Mouse (Mus musculus) granulocyte monocyte progenitor cell, adult 5-6 weeks (primary cell): ENCODE measurements around the gene Gm49322. TPM values are rescaled to one million over a fixed set of nuclear protein-coding genes. Genes with fewer than 3 reads are reported as not detected.
A peak's percentile ranks its signal among the peaks of the same experiment; 100 is the strongest.
"Not testable (repeated sequence)": the region's sequence is repeated elsewhere in the genome, so short reads cannot be mapped to it uniquely, and the experiment has no call there.

Source experiments
- ATAC-seq: replicated peaks from 2 replicates; pipeline ENCODE4 v1.8.0; 2016; ENCODE audit warnings: mild to moderate bottlenecking, moderate TSS enrichment, inconsistent platforms; ENCODE audit not compliant: poor library complexity, severe bottlenecking
- total RNA-seq, 2 experiments: library from RNA; stranded (forward) in 1 of 2; stranded (reverse) in 1 of 2; fragments of 200-712, 200-1000 nt in 1 of 2; fragments of >200 nt in 1 of 2; fragmentation: Nextera tagmentation in 1 of 2; gene quantifications; 2 replicates each; pipeline ENCODE4 v1.2.3; 2014 to 2017

Gene Gm49322
- total RNA-seq (2014; fragmentation: Nextera tagmentation) (3.1 TPM in 1 of 2 replicates, not detected in the other), total RNA-seq (2017) (0.39 TPM in 1 of 2 replicates, not detected in the other)

- not testable (repeated sequence) for ATAC-seq
These were observed at the start of gene Gm49322 for GRCm38 (mm10) chr10:80605721-80606120. Gm49322 (plus strand) TSS chr10:80606021.

- ATAC-seq = no peak; the same call in 1 of the 2 replicates
These were observed 48.4 kb upstream of the Gm49322 start for GRCm38 (mm10) chr10:80557346-80557965.

GRCm38 (mm10) chr10:80559431-80559830, 46.4 kb upstream of the Gm49322 start:
- ATAC-seq = no peak

DNA sequence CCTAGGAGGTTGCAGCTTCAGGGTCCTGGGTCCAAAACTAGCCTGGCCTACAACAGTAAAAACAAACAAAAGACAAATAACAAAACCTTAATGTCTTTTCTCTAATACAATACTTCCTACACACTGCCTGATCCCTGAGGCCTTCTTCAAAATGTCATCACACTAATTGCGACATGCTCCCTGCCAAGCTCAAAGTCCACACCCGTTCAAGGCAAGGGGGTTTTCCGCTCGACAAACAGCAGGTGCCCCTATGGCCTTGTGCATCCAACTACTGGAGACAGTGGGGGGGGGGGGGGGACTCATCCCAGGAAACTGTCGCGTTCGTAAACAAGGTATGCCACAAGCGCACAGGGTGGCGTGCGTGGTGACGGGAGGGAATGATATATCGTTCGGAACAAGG, 45.2 kb upstream of the Gm49322 start:
- ATAC-seq = peak; percentile 57

GRCm38 (mm10) chr10:80561116-80561944, 44.5 kb upstream of the Gm49322 start, which contains the start of gene Rexo1:
Rexo1 (minus strand) TSS chr10:80561560.
- ATAC-seq = peak; percentile 67

DNA sequence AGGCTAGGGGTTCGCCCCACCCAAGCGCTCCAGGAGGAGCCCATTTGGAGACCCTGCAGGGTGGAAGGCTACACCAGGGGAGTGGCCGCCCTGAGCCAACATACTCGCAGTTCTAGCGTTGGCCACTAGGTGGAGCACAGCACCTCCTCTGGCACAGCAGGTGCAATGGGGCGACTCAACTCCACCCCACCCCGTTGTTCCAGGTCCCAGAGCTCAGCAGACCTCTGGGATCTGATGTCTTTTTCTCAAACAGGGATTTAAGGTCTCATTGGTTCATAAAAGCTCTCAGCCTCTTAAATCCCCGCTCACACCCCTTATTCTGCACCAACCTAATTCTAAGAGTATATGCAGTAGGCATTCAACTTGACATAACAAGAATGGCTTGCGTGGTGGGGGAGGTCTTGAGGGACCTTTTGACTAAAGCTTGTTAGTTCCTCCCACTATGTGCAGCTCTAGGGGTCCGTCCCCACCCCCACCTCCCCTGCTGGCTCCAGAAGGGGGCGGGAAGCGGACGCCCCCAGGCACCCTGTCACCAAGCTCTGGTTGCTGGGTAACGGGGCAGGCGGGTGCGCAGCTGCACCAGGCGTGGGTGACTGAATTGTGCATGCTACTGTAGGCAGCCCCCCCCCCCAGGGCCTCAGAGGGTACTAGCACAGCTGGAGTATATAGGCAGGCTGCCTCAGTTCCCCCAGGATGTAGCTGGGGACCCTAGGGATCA, 39.3 kb upstream of the Gm49322 start:
- ATAC-seq = peak; percentile 49

GRCm38 (mm10) chr10:80568876-80569275, 36.9 kb upstream of the Gm49322 start:
- no peak for ATAC-seq

DNA sequence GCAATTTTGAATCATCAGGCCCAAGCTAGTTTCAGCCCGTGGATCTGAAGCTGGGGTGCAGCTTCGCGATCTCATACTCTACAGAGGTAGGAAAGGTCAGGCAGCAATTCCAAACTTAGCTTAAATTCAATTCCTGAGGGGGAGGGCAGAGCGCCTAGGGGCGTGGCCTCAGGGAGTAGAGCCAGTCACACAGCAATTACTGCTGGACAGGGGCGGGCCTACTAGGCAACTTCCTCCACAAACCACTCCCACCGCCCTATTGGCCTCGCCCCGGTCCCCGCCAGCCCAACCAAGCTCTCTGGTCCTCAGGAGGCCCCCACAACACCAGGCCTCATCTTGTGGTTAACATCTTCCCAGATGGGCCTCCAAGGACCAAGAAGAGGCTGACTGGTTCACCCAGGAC, 36.2 kb upstream of the Gm49322 start:
- ATAC-seq = peak; percentile 69

GRCm38 (mm10) chr10:80570419-80570818, 35.4 kb upstream of the Gm49322 start:
- ATAC-seq = no peak

DNA sequence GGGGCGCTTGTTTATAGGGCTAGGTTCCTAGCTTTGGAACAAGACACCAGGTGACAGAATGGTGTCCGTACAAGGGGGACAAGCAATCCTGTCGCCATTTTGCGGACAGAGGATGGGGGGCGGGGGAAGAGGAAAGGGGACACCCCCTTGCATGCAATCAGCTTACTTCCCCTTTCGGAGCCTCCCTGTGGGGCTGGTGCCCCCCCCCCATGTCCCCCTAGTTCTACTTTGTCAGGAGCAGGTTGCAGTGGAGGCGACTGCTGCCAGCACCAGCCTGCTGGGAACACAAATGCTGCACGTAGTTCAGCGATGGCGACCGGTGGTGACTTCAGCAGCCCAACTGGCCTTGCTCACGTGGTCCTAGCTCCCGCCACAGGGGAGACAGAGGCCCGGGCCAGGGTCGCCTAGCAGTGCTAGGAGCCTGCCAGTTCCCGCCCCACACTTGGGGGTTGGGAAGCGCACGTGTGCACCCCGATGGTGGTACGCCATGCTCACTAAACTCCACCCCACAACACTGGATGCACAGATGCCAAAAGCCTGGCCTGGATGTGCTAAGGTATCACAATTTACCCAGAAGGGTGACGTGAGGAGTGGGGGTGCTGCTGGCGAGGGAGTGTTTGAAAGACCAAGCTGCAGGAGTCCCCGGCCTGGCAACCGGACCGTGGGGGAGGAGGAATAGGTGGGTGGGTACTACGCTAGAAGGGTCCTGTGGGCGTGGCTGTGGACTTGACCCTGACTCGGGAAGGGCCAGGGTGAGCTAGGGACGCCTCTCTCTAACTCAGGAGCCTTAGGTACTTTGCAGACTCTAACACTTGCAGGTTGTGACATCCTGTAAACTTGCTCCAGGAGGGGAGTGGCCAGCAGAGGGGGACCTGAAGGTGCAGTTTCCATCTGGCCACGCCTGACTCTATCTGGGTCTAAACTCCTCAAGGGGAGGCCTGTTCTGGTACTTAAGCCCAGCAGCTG, 34.7 kb upstream of the Gm49322 start:
- ATAC-seq = peak; percentile 52

DNA sequence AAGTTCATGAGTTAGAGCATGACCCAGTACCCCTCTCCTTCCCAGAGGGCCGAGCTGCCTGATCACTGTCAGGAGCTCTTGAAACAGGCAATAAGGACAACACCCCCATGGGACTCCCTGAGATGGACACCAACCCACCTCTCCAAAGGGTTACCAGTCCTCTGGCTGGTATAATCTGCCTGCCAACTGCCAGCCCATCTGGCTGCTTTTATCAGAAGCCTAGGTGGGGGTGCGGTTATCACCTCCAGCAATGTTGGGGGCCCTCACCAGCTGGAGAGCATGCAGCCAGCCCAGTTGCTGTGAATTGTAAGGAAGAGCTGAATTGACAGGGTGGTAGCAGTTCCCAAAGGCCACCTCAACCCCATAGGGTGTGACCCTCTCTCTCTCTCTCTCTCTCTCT, 33.3 kb upstream of the Gm49322 start:
- no peak for ATAC-seq

DNA sequence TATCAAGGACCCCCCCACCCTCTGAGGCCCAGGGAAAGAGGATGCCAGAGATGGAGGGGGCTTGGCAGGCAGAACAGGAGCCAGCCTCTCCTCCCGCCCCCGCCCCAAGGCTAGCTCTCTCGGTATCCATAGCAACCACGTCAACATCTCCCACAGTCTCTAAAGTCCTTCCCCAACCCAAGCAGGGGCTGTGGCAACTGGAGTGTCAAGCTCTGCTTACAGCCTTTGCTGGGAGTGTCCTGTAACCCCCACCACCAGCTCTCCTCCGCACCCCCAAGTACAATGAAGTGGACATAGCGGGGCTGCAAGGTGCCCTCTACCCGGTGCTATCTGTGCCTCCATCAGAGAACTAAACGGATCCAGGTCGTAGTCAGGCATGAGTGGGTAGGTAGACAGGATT, 31.9 kb upstream of the Gm49322 start:
- no peak for ATAC-seq

- ATAC-seq = no peak
These were observed 30.9 kb upstream of the Gm49322 start for GRCm38 (mm10) chr10:80574896-80575295.

- no peak for ATAC-seq
These were observed 29.9 kb upstream of the Gm49322 start for GRCm38 (mm10) chr10:80575925-80576324.

DNA sequence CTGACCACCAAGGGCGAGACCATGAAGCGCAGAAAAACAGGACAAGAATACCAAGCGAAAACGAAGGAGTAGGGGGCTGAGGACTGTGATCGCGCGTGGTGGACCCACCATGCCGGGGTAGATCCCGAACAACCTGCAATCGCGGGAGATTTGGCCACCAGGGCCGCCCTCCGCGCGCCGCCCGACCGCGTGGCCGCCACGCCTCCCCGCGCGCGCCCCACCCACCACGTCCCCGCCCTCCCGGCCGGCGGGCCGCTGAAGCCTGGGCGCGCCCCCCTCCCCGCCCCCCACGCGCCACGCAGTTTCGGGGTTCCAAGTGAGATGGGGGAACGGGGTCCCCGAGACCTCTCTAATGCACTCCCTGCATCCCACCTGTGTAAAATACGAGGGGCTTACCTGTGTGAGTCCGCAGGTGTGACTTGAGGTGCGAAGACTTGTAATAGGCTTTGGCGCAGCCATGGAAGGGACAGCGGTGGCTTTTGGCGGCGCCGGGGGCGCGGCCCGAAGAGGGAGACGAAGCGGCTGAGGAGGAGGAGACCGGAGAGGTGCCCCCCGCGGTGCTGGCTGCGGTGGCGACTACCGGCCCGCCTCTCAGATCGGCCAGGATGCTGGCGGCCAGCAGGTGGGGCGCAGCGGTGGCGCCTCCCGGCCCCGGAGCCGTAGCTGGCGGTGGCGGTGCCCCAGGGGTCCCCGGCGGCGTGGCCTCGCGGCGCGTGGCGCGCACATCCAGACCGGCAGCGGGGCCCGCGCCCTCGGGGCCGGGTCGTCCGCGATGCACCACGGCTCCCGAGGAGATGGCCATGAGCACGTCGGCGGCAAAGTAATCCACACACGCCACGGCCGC, 29.2 kb upstream of the Gm49322 start:
- ATAC-seq = peak; percentile 12; the same call in 1 of the 2 replicates

DNA sequence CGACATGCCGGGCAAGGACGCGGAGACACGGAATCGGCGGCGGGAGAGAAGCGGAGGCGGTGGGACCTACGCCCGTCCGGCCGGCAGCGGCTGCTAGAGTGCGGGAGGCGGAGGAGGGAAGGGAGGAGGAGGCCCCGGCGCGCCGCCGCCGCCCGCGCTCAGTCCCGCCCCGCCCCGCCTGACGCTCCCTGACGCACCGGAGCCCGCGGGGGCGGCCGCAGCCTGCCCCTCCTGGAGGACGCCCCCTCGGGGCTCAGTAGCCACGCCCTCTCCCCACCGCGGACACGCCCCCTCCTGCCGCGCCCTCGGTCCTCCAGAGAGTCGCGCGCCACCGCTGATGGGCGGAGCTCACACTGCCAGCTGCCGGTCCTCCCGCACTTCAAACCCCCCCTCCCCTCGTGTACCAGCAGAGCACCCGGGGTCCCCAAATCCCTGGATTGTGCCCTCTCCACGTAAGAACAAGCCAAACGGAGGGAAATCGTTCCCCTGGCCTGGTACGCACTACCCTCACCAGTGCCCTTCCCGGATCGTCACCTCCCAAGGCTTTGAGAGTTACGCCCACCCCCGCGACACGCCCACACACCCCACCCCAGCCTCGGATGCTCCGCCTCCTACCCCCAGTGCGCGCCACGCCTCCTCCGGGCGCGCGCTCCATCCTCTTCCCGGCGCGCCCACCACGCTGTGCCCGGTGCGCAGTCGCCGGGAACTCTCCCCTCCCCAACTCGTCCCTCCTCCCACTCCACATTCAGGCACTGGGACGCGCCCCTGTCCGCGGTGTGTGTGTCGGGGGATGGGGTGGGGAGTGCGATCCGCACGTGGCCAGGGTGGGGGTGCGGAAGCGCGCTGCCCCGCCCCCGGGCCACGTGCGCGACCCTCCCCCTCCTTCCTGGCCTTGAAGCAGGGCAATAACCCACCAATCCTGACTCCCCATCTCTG, 28.4 kb upstream of the Gm49322 start, which contains the start of gene Klf16:
Klf16 (minus strand) TSS at position 127 of the 936 bp plus-strand sequence.
- ATAC-seq = peak; percentile 70

DNA sequence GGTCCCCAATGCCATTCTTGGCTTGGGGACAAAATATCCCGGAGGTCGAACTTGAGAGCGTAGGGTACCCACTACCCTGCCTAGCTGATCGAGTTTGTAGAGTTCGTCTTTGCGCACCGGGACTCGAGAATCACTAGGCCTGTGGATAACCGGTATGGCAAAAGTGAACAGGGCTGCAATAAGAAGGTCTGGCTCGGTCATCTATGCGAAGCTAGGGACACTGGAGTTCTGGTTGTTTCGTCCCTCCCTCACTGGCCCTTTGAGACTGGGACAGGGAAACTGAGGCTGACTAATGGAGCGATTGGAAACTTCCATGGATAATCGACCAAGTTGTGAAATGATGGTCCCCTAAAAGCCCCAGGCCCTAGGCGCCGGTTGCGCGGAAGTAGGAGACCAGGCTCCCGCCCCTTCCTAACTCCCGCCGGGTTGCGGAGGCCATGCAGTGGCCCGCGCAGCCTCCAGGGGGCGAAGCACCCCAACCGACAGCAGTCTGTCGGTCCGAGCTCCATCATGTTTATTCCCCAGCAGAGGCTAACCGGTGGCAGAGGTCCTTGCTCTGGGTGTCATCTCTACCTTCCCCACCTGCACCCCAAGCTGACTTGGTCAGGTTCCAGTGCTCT, 27.6 kb upstream of the Gm49322 start:
- ATAC-seq = peak; percentile 55
